Mouse (Mus musculus) E14TG2a.4 (cell line): ENCODE results near the gene Gm21983.

ENCODE experiments used
- CTCF ChIP-seq: conservative IDR thresholded peaks from 2 replicates; pipeline ENCODE4 v1.5.1; 2014; ENCODE audit warnings: low read length
- NANOG ChIP-seq: IDR thresholded peaks from 2 replicates; pipeline ENCODE4 v1.6.1; 2014; ENCODE audit warnings: borderline replicate concordance, low read length, mixed read lengths
- POU5F1 ChIP-seq: IDR thresholded peaks from 2 replicates; pipeline ENCODE4 v1.6.1; 2014; ENCODE audit warnings: low read length, borderline replicate concordance

GRCm38 (mm10) chr7:27182498-27182897 is 1.6 kb upstream of the Gm21983 start:
- TF ChIP-seq CTCF (no peak), NANOG (no peak), POU5F1 (no peak)
